In genomic region chr1:181465027-181465426, GRCm38 (mm10) we compare ENCODE assay signal across 11 mouse cellular contexts. TPM values are rescaled to one million over a fixed set of nuclear protein-coding genes. Genes with fewer than 3 reads are reported as not detected.
A peak's percentile ranks its signal among the peaks of the same experiment; 100 is the strongest.
DNase-seq lines count a peak whose midpoint lies in the region; ATAC-seq and TF ChIP-seq lines count a peak whose summit lies in the region.
"Had no signal": no experiment of that assay in that cellular context is flagged by ENCODE, and none has a peak within 500 bp of the region (broad histone marks: within the 10 kb centered on the region; RNA-seq: fewer than 3 reads in every experiment).

No protein-coding gene starts in this region.

- DNase-seq in hindbrain, postnatal 0 days (ENCODE audit: low spot score): no peak
- DNase-seq in lung, adult 18-20 months: peak; percentile 9 to 12
- no peak for DNase-seq in right cerebral cortex, adult 18-20 months
- DNase-seq in midbrain, embryonic 11.5 days (ENCODE audit: low spot score, missing footprints): no peak

- H3K9ac ChIP-seq in hindbrain, postnatal 0 days (replicated peaks; ENCODE audit: low read length): no peak overlapping the region
- H3K9ac ChIP-seq in hindbrain, embryonic 12.5 days: no peak overlapping the region
- no peak overlapping the region for H3K9ac ChIP-seq in midbrain, embryonic 11.5 days (ENCODE audit: low read length)
- H3K9ac ChIP-seq in forebrain, embryonic 13.5 days: no peak overlapping the region
- H3K9ac ChIP-seq: embryonic facial prominence, embryonic 13.5 days; stomach, embryonic 15.5 days had no signal

- H3K27me3 ChIP-seq in hindbrain, postnatal 0 days (ENCODE audit: insufficient read depth, low read length): no peaks in the 10 kb centered on the region
- no peaks in the 10 kb centered on the region for H3K27me3 ChIP-seq in hindbrain, embryonic 12.5 days
- no peaks in the 10 kb centered on the region for H3K27me3 ChIP-seq in E14TG2a.4 (ENCODE audit: insufficient read depth, low read length)
- H3K27me3 ChIP-seq in midbrain, embryonic 11.5 days (ENCODE audit: control insufficient read depth, insufficient read depth, low read length): no peaks in the 10 kb centered on the region
- no peaks in the 10 kb centered on the region for H3K27me3 ChIP-seq in forebrain, embryonic 13.5 days
- H3K27me3 ChIP-seq: embryonic facial prominence, embryonic 13.5 days; stomach, embryonic 15.5 days had no signal

- no peaks in the 10 kb centered on the region for H3K9me3 ChIP-seq in hindbrain, postnatal 0 days (ENCODE audit: low read length)
- no peaks in the 10 kb centered on the region for H3K9me3 ChIP-seq in hindbrain, embryonic 12.5 days (replicated peaks)
- no peaks in the 10 kb centered on the region for H3K9me3 ChIP-seq in E14TG2a.4 (ENCODE audit: low read length)
- H3K9me3 ChIP-seq in midbrain, embryonic 11.5 days (ENCODE audit: control insufficient read depth, low read length): no peaks in the 10 kb centered on the region
- H3K9me3 ChIP-seq in forebrain, embryonic 13.5 days (replicated peaks): no peaks in the 10 kb centered on the region
- H3K9me3 ChIP-seq: embryonic facial prominence, embryonic 13.5 days; stomach, embryonic 15.5 days had no signal

- H3K4me1 ChIP-seq in hindbrain, postnatal 0 days (ENCODE audit: insufficient read depth, low read length): peaks cover 9% of the 10 kb centered on the region; the same call in 1 of the 2 replicates
- H3K4me1 ChIP-seq in hindbrain, embryonic 12.5 days: peaks cover 10% of the 10 kb centered on the region; the same call in 1 of the 2 replicates
- no peaks in the 10 kb centered on the region for H3K4me1 ChIP-seq in E14TG2a.4 (replicated peaks; ENCODE audit: low read depth, low read length)
- H3K4me1 ChIP-seq in bone marrow macrophage, adult 2 months (ENCODE audit: control insufficient read depth, insufficient read depth, low read length): no peaks in the 10 kb centered on the region
- no peaks in the 10 kb centered on the region for H3K4me1 ChIP-seq in midbrain, embryonic 11.5 days (ENCODE audit: control insufficient read depth, insufficient read depth, low read length)
- H3K4me1 ChIP-seq in forebrain, embryonic 13.5 days: 0 out of 2 replicates have a peak, but pooled peaks cover 3% of the 10 kb centered on the region

- no peak for TF ChIP-seq POLR2A in bone marrow macrophage, adult 2 months (IDR thresholded peaks at IDR 0.05; ENCODE audit: borderline replicate concordance, low read depth, low read length)

- H3K4me3 ChIP-seq in hindbrain, postnatal 0 days (ENCODE audit: low read length): no peak overlapping the region
- no peak overlapping the region for H3K4me3 ChIP-seq in hindbrain, embryonic 12.5 days
- H3K4me3 ChIP-seq in E14TG2a.4 (replicated peaks; ENCODE audit: low read length): no peak overlapping the region
- no peak overlapping the region for H3K4me3 ChIP-seq in bone marrow macrophage, adult 2 months (ENCODE audit: insufficient read depth, low read length)
- H3K4me3 ChIP-seq in midbrain, embryonic 11.5 days (ENCODE audit: low read depth, low read length): no peak overlapping the region
- H3K4me3 ChIP-seq in forebrain, embryonic 13.5 days: no peak overlapping the region
- H3K4me3 ChIP-seq: embryonic facial prominence, embryonic 13.5 days; stomach, embryonic 15.5 days had no signal

- no peak overlapping the region for H3K27ac ChIP-seq in hindbrain, postnatal 0 days
- H3K27ac ChIP-seq in hindbrain, embryonic 12.5 days: no peak overlapping the region
- H3K27ac ChIP-seq in bone marrow macrophage, adult 2 months (ENCODE audit: insufficient read depth, low read depth, low read length): no peak overlapping the region
- H3K27ac ChIP-seq in midbrain, embryonic 11.5 days (ENCODE audit: low read depth, low read length): no peak overlapping the region
- no peak overlapping the region for H3K27ac ChIP-seq in forebrain, embryonic 13.5 days
- H3K27ac ChIP-seq: embryonic facial prominence, embryonic 13.5 days; stomach, embryonic 15.5 days had no signal

- H3K36me3 ChIP-seq in hindbrain, postnatal 0 days (ENCODE audit: insufficient read depth, low read length): no peaks in the 10 kb centered on the region
- H3K36me3 ChIP-seq in hindbrain, embryonic 12.5 days: no peaks in the 10 kb centered on the region
- no peaks in the 10 kb centered on the region for H3K36me3 ChIP-seq in E14TG2a.4 (ENCODE audit: insufficient read depth, low read length)
- no peaks in the 10 kb centered on the region for H3K36me3 ChIP-seq in midbrain, embryonic 11.5 days (ENCODE audit: control insufficient read depth, insufficient read depth, low read length)
- H3K36me3 ChIP-seq in forebrain, embryonic 13.5 days (ENCODE audit: poor library complexity, severe bottlenecking): no peaks in the 10 kb centered on the region
- H3K36me3 ChIP-seq: embryonic facial prominence, embryonic 13.5 days; stomach, embryonic 15.5 days had no signal

- no peak overlapping the region for H3K4me2 ChIP-seq in hindbrain, postnatal 0 days (ENCODE audit: low read depth, low read length)
- no peak overlapping the region for H3K4me2 ChIP-seq in hindbrain, embryonic 12.5 days (replicated peaks)
- no peak overlapping the region for H3K4me2 ChIP-seq in midbrain, embryonic 11.5 days
- H3K4me2 ChIP-seq in forebrain, embryonic 13.5 days: no peak overlapping the region
- H3K4me2 ChIP-seq: embryonic facial prominence, embryonic 13.5 days; stomach, embryonic 15.5 days had no signal

- TF ChIP-seq CTCF in hindbrain, postnatal 0 days (IDR thresholded peaks at IDR 0.05; ENCODE audit: low read depth): peak; percentile 63
- TF ChIP-seq CTCF in E14TG2a.4 (conservative IDR thresholded peaks at IDR 0.05; ENCODE audit: low read length): peak; percentile 48
- TF ChIP-seq CTCF in bone marrow macrophage, adult 2 months (IDR thresholded peaks at IDR 0.05; ENCODE audit: low read depth, low read length): peak; percentile 45

- WGBS in hindbrain, postnatal 0 days: 48% methylated on average over 5 of the region's 5 CpGs
- WGBS in hindbrain, embryonic 12.5 days: 59% methylated on average over 5 of the region's 5 CpGs
- 58% methylated on average over 5 of the region's 5 CpGs for WGBS in midbrain, embryonic 11.5 days
- 58% methylated on average over 5 of the region's 5 CpGs for WGBS in forebrain, embryonic 13.5 days

- no peak for ATAC-seq in hindbrain, postnatal 0 days
- no peak for ATAC-seq in hindbrain, embryonic 12.5 days (ENCODE audit: low FRiP score)
- no peak for ATAC-seq in midbrain, embryonic 11.5 days (ENCODE audit: low FRiP score)
- no peak for ATAC-seq in forebrain, embryonic 13.5 days

RNA-seq across cellular contexts. Expression of gene Ccdc121, which starts 46.2 kb away (rescaled TPM):
- 0.16 TPM in 1 of 2 replicates, not detected in the other for total RNA-seq in hindbrain, postnatal 0 days (2014; rRNA removed)
- polyA plus RNA-seq in hindbrain, postnatal 0 days (2015; fragmentation: Nextera tagmentation; extraction: Ambion mirVana): 0.25 TPM in 2 replicates
- polyA plus RNA-seq in hindbrain, embryonic 12.5 days (2016; fragmentation: Nextera tagmentation; extraction: Ambion mirVana): not detected in 2 replicates
- not detected in 2 replicates for polyA plus RNA-seq in bone marrow macrophage, adult 2 months (2012; ENCODE audit: insufficient read depth, insufficient read length, missing spikeins)
- not detected in 2 replicates for polyA plus RNA-seq in midbrain, embryonic 11.5 days (2014; fragmentation: Nextera tagmentation; extraction: Ambion mirVana)
- polyA plus RNA-seq in forebrain, embryonic 13.5 days (2015; fragmentation: Nextera tagmentation; extraction: Ambion mirVana): not detected in 2 replicates
- polyA plus RNA-seq: embryonic facial prominence, embryonic 13.5 days; liver, embryonic 16.5 days; stomach, embryonic 15.5 days had no signal

Comparison
In these comparisons a context has a peak if more than half of its experiments do, and no peak if none do; other contexts are left out.
1. DNase-seq: peak in lung, adult 18-20 months (2 of 2); none in hindbrain, postnatal 0 days (single experiment), right cerebral cortex, adult 18-20 months (single experiment) and midbrain, embryonic 11.5 days (single experiment).
2. Peak in every context shown above with its lines, with median percentiles within 50 percentile points of each other: CTCF ChIP-seq.